Mouse (Mus musculus): ENCODE results near the gene Nxpe4. TPM values are rescaled to one million over a fixed set of nuclear protein-coding genes. Genes with fewer than 3 reads are reported as not detected.
"Not testable (repeated sequence)": the region's sequence is repeated elsewhere in the genome, so short reads cannot be mapped to it uniquely, and the experiment has no call there.

Nxpe4 gene
- polyA plus RNA-seq (2015; fragmentation: Nextera tagmentation; extraction: Ambion mirVana), result 7.4 TPM in 2 replicates

- Histone ChIP-seq H3K27me3 (no peaks in the 10 kb centered on the region), H3K9me3 (replicated peaks) (no peaks in the 10 kb centered on the region), H3K4me3 (replicated peaks) (peak within 1 kb of the TSS; percentile 51), H3K4me2 (replicated peaks) (peak within 1 kb of the TSS; percentile 53), H3K36me3 (no peaks in the 10 kb centered on the region), H3K27ac (replicated peaks) (no peak within 1 kb of the TSS), H3K9ac (no peak within 1 kb of the TSS), H3K4me1 (peaks cover 10% of the 10 kb centered on the region)
- ATAC-seq (ENCODE audit: insufficient number of reproducible peaks, low FRiP score, low TSS enrichment, low read depth), result no peak
- 29% methylated on average over 12 of the region's 12 CpGs for WGBS
Observed at GRCm38 (mm10) chr9:48161505-48162192, at the start of gene Nxpe4. Gene Nxpe4, plus strand, starts transcription at chr9:48162023.

GRCm38 (mm10) chr9:48126815-48127214 is 35.0 kb upstream of the Nxpe4 start:
- Histone ChIP-seq H3K4me3 (replicated peaks) (no peak overlapping the region), H3K9me3 (replicated peaks) (no peaks in the 10 kb centered on the region), H3K27ac (replicated peaks) (no peak overlapping the region), H3K36me3 (no peaks in the 10 kb centered on the region), H3K9ac (no peak overlapping the region), H3K4me1 (no peaks in the 10 kb centered on the region), H3K27me3 (no peaks in the 10 kb centered on the region), H3K4me2 (replicated peaks) (no peak overlapping the region)
- WGBS, result 25% methylated on average over 3 of the region's 3 CpGs
- ATAC-seq (ENCODE audit: insufficient number of reproducible peaks, low FRiP score, low TSS enrichment, low read depth), result no peak

- H3K9ac ChIP-seq, result no peak overlapping the region
- 14% methylated on average over 3 of the region's 3 CpGs for WGBS
- peaks cover 9% of the 10 kb centered on the region for H3K27me3 ChIP-seq
- H3K9me3 ChIP-seq (replicated peaks), result no peaks in the 10 kb centered on the region
- no peaks in the 10 kb centered on the region for H3K4me1 ChIP-seq
- H3K36me3 ChIP-seq, result no peaks in the 10 kb centered on the region
- H3K4me2 ChIP-seq (replicated peaks), result no peak overlapping the region
- H3K4me3 ChIP-seq (replicated peaks), result no peak overlapping the region
- no peak overlapping the region for H3K27ac ChIP-seq (replicated peaks)
- ATAC-seq (ENCODE audit: insufficient number of reproducible peaks, low FRiP score, low TSS enrichment, low read depth), result no peak
Observed at GRCm38 (mm10) chr9:48137507-48137906, 24.3 kb upstream of the Nxpe4 start.

- no peaks in the 10 kb centered on the region for H3K9me3 ChIP-seq (replicated peaks)
- no peak for ATAC-seq (ENCODE audit: insufficient number of reproducible peaks, low FRiP score, low TSS enrichment, low read depth)
- H3K27me3 ChIP-seq, result peaks cover 9% of the 10 kb centered on the region
- H3K27ac ChIP-seq (replicated peaks), result no peak overlapping the region
- no peak overlapping the region for H3K4me2 ChIP-seq (replicated peaks)
- H3K4me3 ChIP-seq (replicated peaks), result no peak overlapping the region
- H3K9ac ChIP-seq, result no peak overlapping the region
- no peaks in the 10 kb centered on the region for H3K36me3 ChIP-seq
- 22% methylated on average over 8 of the region's 8 CpGs for WGBS
- H3K4me1 ChIP-seq, result no peaks in the 10 kb centered on the region
Observed at GRCm38 (mm10) chr9:48140485-48141411, 21.1 kb upstream of the Nxpe4 start.

- H3K4me1 ChIP-seq, result no peaks in the 10 kb centered on the region
- no peak overlapping the region for H3K27ac ChIP-seq (replicated peaks)
- WGBS, result 78% methylated on average over 6 of the region's 6 CpGs
- H3K9ac ChIP-seq, result no peak overlapping the region
- ATAC-seq (ENCODE audit: insufficient number of reproducible peaks, low FRiP score, low TSS enrichment, low read depth), result no peak
- H3K4me2 ChIP-seq (replicated peaks), result no peak overlapping the region
- H3K4me3 ChIP-seq (replicated peaks), result no peak overlapping the region
- no peaks in the 10 kb centered on the region for H3K9me3 ChIP-seq (replicated peaks)
- H3K27me3 ChIP-seq, result peaks cover 9% of the 10 kb centered on the region
- no peaks in the 10 kb centered on the region for H3K36me3 ChIP-seq
Observed at GRCm38 (mm10) chr9:48142646-48143045, 19.2 kb upstream of the Nxpe4 start.

GRCm38 (mm10) chr9:48146761-48147160 is 15.1 kb upstream of the Nxpe4 start:
- Histone ChIP-seq H3K27ac (replicated peaks) (no peak overlapping the region), H3K4me2 (replicated peaks) (no peak overlapping the region), H3K9ac (no peak overlapping the region), H3K27me3 (peaks cover 4% of the 10 kb centered on the region), H3K4me3 (replicated peaks) (no peak overlapping the region), H3K36me3 (no peaks in the 10 kb centered on the region), H3K4me1 (no peaks in the 10 kb centered on the region), H3K9me3 (replicated peaks) (no peaks in the 10 kb centered on the region)
- 80% methylated on average over 3 of the region's 3 CpGs for WGBS
- no peak for ATAC-seq (ENCODE audit: insufficient number of reproducible peaks, low FRiP score, low TSS enrichment, low read depth)

GRCm38 (mm10) chr9:48166531-48166930 is 4.7 kb downstream of the Nxpe4 start:
- not testable (repeated sequence) for ATAC-seq (ENCODE audit: insufficient number of reproducible peaks, low FRiP score, low TSS enrichment, low read depth); H3K4me3 ChIP-seq (replicated peaks); H3K9me3 ChIP-seq (replicated peaks); H3K36me3 ChIP-seq; H3K4me1 ChIP-seq; H3K4me2 ChIP-seq (replicated peaks); H3K9ac ChIP-seq; H3K27me3 ChIP-seq
- 0 out of 2 replicates have a peak overlapping the region, but pooled peaks have one; percentile 51 for H3K27ac ChIP-seq (replicated peaks)
- WGBS, result 45% methylated on average over 6 of the region's 6 CpGs

GRCm38 (mm10) chr9:48176764-48177163 is 14.9 kb downstream of the Nxpe4 start:
- no peak overlapping the region for H3K4me2 ChIP-seq (replicated peaks)
- H3K9me3 ChIP-seq (replicated peaks), result no peaks in the 10 kb centered on the region
- H3K4me1 ChIP-seq, result no peaks in the 10 kb centered on the region
- H3K9ac ChIP-seq, result no peak overlapping the region
- H3K4me3 ChIP-seq (replicated peaks), result no peak overlapping the region
- H3K36me3 ChIP-seq, result no peaks in the 10 kb centered on the region
- no peak overlapping the region for H3K27ac ChIP-seq (replicated peaks)
- H3K27me3 ChIP-seq, result no peaks in the 10 kb centered on the region
- WGBS, result 54% methylated on average over 1 of the region's 1 CpGs
- no peak for ATAC-seq (ENCODE audit: insufficient number of reproducible peaks, low FRiP score, low TSS enrichment, low read depth)

- H3K9ac ChIP-seq, result no peak overlapping the region
- no peak overlapping the region for H3K4me2 ChIP-seq (replicated peaks)
- no peaks in the 10 kb centered on the region for H3K4me1 ChIP-seq
- WGBS, result 76% methylated on average over 7 of the region's 7 CpGs
- no peak overlapping the region for H3K27ac ChIP-seq (replicated peaks)
- no peaks in the 10 kb centered on the region for H3K27me3 ChIP-seq
- H3K36me3 ChIP-seq, result no peaks in the 10 kb centered on the region
- no peak overlapping the region for H3K4me3 ChIP-seq (replicated peaks)
- H3K9me3 ChIP-seq (replicated peaks), result no peaks in the 10 kb centered on the region
- ATAC-seq (ENCODE audit: insufficient number of reproducible peaks, low FRiP score, low TSS enrichment, low read depth), result no peak
Observed at GRCm38 (mm10) chr9:48181300-48181699, 19.5 kb downstream of the Nxpe4 start.

GRCm38 (mm10) chr9:48182718-48183414 is 21.0 kb downstream of the Nxpe4 start:
- H3K4me2 ChIP-seq (replicated peaks), result no peak overlapping the region
- no peak overlapping the region for H3K9ac ChIP-seq
- ATAC-seq (ENCODE audit: insufficient number of reproducible peaks, low FRiP score, low TSS enrichment, low read depth), result no peak
- no peak overlapping the region for H3K4me3 ChIP-seq (replicated peaks)
- no peak overlapping the region for H3K27ac ChIP-seq (replicated peaks)
- 25% methylated on average over 7 of the region's 7 CpGs for whole genome bisulfite sequencing
- no peaks in the 10 kb centered on the region for H3K9me3 ChIP-seq (replicated peaks)
- H3K36me3 ChIP-seq, result no peaks in the 10 kb centered on the region
- no peaks in the 10 kb centered on the region for H3K27me3 ChIP-seq
- no peaks in the 10 kb centered on the region for H3K4me1 ChIP-seq

GRCm38 (mm10) chr9:48184319-48184718 is 22.5 kb downstream of the Nxpe4 start:
- H3K27me3 ChIP-seq, result no peaks in the 10 kb centered on the region
- no peaks in the 10 kb centered on the region for H3K9me3 ChIP-seq (replicated peaks)
- H3K4me2 ChIP-seq (replicated peaks), result no peak overlapping the region
- H3K9ac ChIP-seq, result no peak overlapping the region
- no peak for ATAC-seq (ENCODE audit: insufficient number of reproducible peaks, low FRiP score, low TSS enrichment, low read depth)
- H3K27ac ChIP-seq (replicated peaks), result no peak overlapping the region
- no peaks in the 10 kb centered on the region for H3K36me3 ChIP-seq
- WGBS, result 65% methylated on average over 7 of the region's 7 CpGs
- no peaks in the 10 kb centered on the region for H3K4me1 ChIP-seq
- no peak overlapping the region for H3K4me3 ChIP-seq (replicated peaks)
